Mouse (Mus musculus): ENCODE results near the gene Gm49425. TPM values are rescaled to one million over a fixed set of nuclear protein-coding genes. Genes with fewer than 3 reads are reported as not detected.
"Not testable (repeated sequence)": the region's sequence is repeated elsewhere in the genome, so short reads cannot be mapped to it uniquely, and the experiment has no call there.

Gene Gm49425
- polyA plus RNA-seq (2015; fragmentation: Nextera tagmentation; extraction: Ambion mirVana): not detected in 2 replicates

DNA sequence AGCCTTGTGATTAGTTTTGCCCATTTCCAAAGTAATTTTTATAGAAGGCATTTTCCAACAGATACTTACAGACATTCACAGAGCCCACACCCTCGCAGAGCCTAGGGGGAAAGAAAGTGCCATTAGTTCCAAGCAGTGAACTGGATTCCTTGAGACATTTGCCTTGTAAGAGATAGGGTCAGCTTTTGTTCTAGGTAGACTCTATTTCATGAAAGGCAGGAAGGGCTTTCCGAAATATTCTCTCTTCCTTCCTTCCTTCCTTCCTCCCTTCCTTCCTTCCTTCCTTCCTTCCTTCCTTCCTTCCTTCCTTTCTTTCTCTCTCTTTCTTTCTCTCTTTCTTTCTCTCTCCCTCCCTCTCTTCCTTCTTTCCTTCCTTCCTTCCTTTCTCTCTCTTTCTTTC, at the start of gene Gm49425:
TSS of gene Gm49425 (minus strand) at position 101 of the 400 bp plus-strand sequence.
- DNase-seq (ENCODE audit: low spot score); H3K27me3 ChIP-seq (ENCODE audit: control insufficient read depth, insufficient read depth, low read length); H3K4me1 ChIP-seq (replicated peaks; ENCODE audit: control insufficient read depth, insufficient read depth); H3K4me2 ChIP-seq (replicated peaks; ENCODE audit: low read depth); H3K36me3 ChIP-seq (ENCODE audit: control insufficient read depth, insufficient read depth, low read length); H3K9me3 ChIP-seq (ENCODE audit: control insufficient read depth, low read length); H3K27ac ChIP-seq (replicated peaks); H3K9ac ChIP-seq (ENCODE audit: low read length); H3K4me3 ChIP-seq (ENCODE audit: low read depth, low read length); ATAC-seq (ENCODE audit: low FRiP score, low TSS enrichment): not testable (repeated sequence)
- 71% methylated on average over 2 of the region's 2 CpGs for WGBS

DNA sequence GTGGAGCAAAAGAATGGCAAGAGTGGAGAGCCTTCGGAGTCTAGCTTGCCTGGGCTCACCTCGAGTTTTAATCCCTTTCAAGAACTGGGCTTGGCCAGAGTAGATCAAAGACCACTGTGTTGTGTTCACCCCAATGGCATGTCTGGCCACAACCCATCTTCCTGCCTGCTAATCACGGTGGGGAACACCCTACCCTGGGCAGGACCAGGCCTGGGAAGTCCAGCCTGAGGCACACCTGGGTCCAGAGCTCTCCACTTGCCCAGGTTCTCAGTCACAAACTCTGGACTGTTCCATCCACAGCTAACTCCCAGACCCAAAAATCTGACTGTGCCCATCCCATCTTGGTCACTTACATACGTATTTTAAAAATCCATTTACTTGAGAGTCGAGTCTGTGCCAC, 45.8 kb upstream of the Gm49425 start, which contains the start of gene Krt90:
TSS of gene Krt90 (minus strand) at position 101 of the 400 bp plus-strand sequence.
- Histone ChIP-seq H3K9me3 (ENCODE audit: control insufficient read depth, low read length) (no peaks in the 10 kb centered on the region), H3K27me3 (ENCODE audit: control insufficient read depth, insufficient read depth, low read length) (no peaks in the 10 kb centered on the region), H3K4me2 (replicated peaks; ENCODE audit: low read depth) (no peak within 1 kb of the TSS), H3K27ac (replicated peaks) (no peak within 1 kb of the TSS), H3K9ac (ENCODE audit: low read length) (no peak within 1 kb of the TSS), H3K4me1 (replicated peaks; ENCODE audit: control insufficient read depth, insufficient read depth) (no peaks in the 10 kb centered on the region), H3K4me3 (ENCODE audit: low read depth, low read length) (no peak within 1 kb of the TSS), H3K36me3 (ENCODE audit: control insufficient read depth, insufficient read depth, low read length) (no peaks in the 10 kb centered on the region)
- WGBS: 71% methylated on average over 5 of the region's 5 CpGs
- ATAC-seq (ENCODE audit: low FRiP score, low TSS enrichment) (no peak), DNase-seq (ENCODE audit: low spot score) (no peak)
- TF ChIP-seq EP300 (optimal IDR thresholded peaks at IDR 0.05) (no peak), CTCF (IDR thresholded peaks at IDR 0.05; ENCODE audit: low read depth) (no peak)

DNA sequence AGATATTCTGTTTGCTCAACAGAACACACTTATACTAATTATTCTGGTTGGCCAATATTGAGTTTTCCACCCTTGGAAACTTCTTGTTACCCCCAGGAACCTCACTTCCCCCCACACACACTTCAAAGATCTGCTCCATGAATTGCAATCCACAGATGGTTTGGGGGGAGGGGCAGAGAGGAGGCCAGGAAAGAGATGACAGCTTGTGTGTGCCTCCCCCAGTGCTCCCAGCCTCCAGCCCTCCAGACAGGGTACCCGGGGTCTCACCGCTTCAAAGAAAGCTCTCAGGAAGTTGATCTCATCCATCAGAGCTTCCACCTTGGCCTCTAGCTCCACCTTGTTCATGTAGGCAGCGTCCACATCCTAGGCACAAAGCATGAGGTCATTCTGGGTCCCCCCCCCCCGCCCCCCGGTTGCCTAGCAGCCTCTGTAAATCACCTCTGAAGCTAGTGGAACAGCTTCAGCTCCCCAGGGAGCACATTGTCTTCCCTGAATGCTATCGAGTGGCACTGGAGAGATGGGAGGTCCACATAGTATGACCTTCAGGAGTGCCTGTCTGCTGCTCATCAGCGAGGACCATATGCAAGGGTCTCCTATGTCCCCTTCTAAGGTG, 41.1 kb upstream of the Gm49425 start:
- no peak overlapping the region for H3K4me2 ChIP-seq (replicated peaks; ENCODE audit: low read depth)
- no peak for ATAC-seq (ENCODE audit: low FRiP score, low TSS enrichment)
- no peak overlapping the region for H3K27ac ChIP-seq (replicated peaks)
- H3K9ac ChIP-seq (ENCODE audit: low read length): no peak overlapping the region
- TF ChIP-seq EP300 (optimal IDR thresholded peaks at IDR 0.05) (no peak), CTCF (IDR thresholded peaks at IDR 0.05; ENCODE audit: low read depth) (no peak)
- 13% methylated on average over 7 of the region's 7 CpGs for WGBS
- H3K4me3 ChIP-seq (ENCODE audit: low read depth, low read length): no peak overlapping the region
- no peak for DNase-seq (ENCODE audit: low spot score)
- H3K9me3 ChIP-seq (ENCODE audit: control insufficient read depth, low read length): no peaks in the 10 kb centered on the region
- no peaks in the 10 kb centered on the region for H3K27me3 ChIP-seq (ENCODE audit: control insufficient read depth, insufficient read depth, low read length)
- H3K4me1 ChIP-seq (replicated peaks; ENCODE audit: control insufficient read depth, insufficient read depth): no peaks in the 10 kb centered on the region
- H3K36me3 ChIP-seq (ENCODE audit: control insufficient read depth, insufficient read depth, low read length): no peaks in the 10 kb centered on the region

- H3K4me1 ChIP-seq (replicated peaks; ENCODE audit: control insufficient read depth, insufficient read depth): 0 out of 2 replicates have a peak, but pooled peaks cover 5% of the 10 kb centered on the region
These were observed 36.1 kb upstream of the Gm49425 start for GRCm38 (mm10) chr15:101553169-101553568.

GRCm38 (mm10) chr15:101552188-101552587, 35.1 kb upstream of the Gm49425 start:
- 77% methylated on average over 7 of the region's 8 CpGs for WGBS
- TF ChIP-seq CTCF (IDR thresholded peaks at IDR 0.05; ENCODE audit: low read depth) (no peak), EP300 (optimal IDR thresholded peaks at IDR 0.05) (no peak)
- ATAC-seq (ENCODE audit: low FRiP score, low TSS enrichment) (no peak), DNase-seq (ENCODE audit: low spot score) (no peak)
- Histone ChIP-seq H3K4me2 (replicated peaks; ENCODE audit: low read depth) (no peak overlapping the region), H3K27me3 (ENCODE audit: control insufficient read depth, insufficient read depth, low read length) (no peaks in the 10 kb centered on the region), H3K36me3 (ENCODE audit: control insufficient read depth, insufficient read depth, low read length) (no peaks in the 10 kb centered on the region), H3K27ac (replicated peaks) (no peak overlapping the region), H3K9me3 (ENCODE audit: control insufficient read depth, low read length) (no peaks in the 10 kb centered on the region), H3K4me3 (ENCODE audit: low read depth, low read length) (no peak overlapping the region), H3K9ac (ENCODE audit: low read length) (no peak overlapping the region), H3K4me1 (replicated peaks; ENCODE audit: control insufficient read depth, insufficient read depth) (0 out of 2 replicates have a peak, but pooled peaks cover 5% of the 10 kb centered on the region)

More at GRCm38 (mm10) chr15:101553169-101553568, 36.1 kb upstream of the Gm49425 start:
- no peaks in the 10 kb centered on the region for H3K36me3 ChIP-seq (ENCODE audit: control insufficient read depth, insufficient read depth, low read length)
- no peak overlapping the region for H3K4me3 ChIP-seq (ENCODE audit: low read depth, low read length)
- no peaks in the 10 kb centered on the region for H3K9me3 ChIP-seq (ENCODE audit: control insufficient read depth, low read length)
- no peak overlapping the region for H3K9ac ChIP-seq (ENCODE audit: low read length)
- no peak overlapping the region for H3K4me2 ChIP-seq (replicated peaks; ENCODE audit: low read depth)
- TF ChIP-seq EP300 (optimal IDR thresholded peaks at IDR 0.05) (no peak), CTCF (IDR thresholded peaks at IDR 0.05; ENCODE audit: low read depth) (peak; percentile 37; the same call in 1 of the 2 replicates)
- no peaks in the 10 kb centered on the region for H3K27me3 ChIP-seq (ENCODE audit: control insufficient read depth, insufficient read depth, low read length)
- 0% methylated on average over 11 of the region's 11 CpGs for WGBS
- no peak overlapping the region for H3K27ac ChIP-seq (replicated peaks)
- ATAC-seq (ENCODE audit: low FRiP score, low TSS enrichment) (peak; percentile 57; the same call in 1 of the 2 replicates), DNase-seq (ENCODE audit: low spot score) (peak; percentile 51)

DNA sequence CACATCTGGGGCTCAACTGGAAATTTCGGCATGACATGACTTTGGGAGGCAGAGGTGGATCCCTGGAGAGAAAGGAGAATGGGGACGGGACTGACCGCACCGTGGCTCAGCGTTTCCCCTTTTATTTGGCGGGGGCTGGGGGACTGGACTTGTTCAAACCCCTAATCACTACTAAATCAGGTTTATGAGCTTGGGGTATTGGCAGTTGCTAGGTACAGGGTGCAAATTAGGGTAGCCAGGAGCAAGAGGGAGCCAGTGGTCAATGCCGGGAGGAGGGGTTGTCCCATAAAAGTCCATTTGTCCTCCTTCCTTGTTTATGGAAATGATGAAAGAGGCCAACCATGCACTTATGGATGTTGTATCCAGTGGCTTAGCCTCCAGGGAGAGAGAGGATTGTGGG, 33.5 kb upstream of the Gm49425 start, which contains the start of gene Krt82:
TSS of gene Krt82 (minus strand) at position 101 of the 400 bp plus-strand sequence.
- no peak within 1 kb of the TSS for H3K27ac ChIP-seq (replicated peaks)
- H3K36me3 ChIP-seq (ENCODE audit: control insufficient read depth, insufficient read depth, low read length): no peaks in the 10 kb centered on the region
- ATAC-seq (ENCODE audit: low FRiP score, low TSS enrichment): no peak
- H3K4me1 ChIP-seq (replicated peaks; ENCODE audit: control insufficient read depth, insufficient read depth): 0 out of 2 replicates have a peak, but pooled peaks cover 5% of the 10 kb centered on the region
- no peak within 1 kb of the TSS for H3K9ac ChIP-seq (ENCODE audit: low read length)
- no peaks in the 10 kb centered on the region for H3K27me3 ChIP-seq (ENCODE audit: control insufficient read depth, insufficient read depth, low read length)
- H3K4me3 ChIP-seq (ENCODE audit: low read depth, low read length): no peak within 1 kb of the TSS
- TF ChIP-seq CTCF (IDR thresholded peaks at IDR 0.05; ENCODE audit: low read depth) (no peak), EP300 (optimal IDR thresholded peaks at IDR 0.05) (no peak)
- no peaks in the 10 kb centered on the region for H3K9me3 ChIP-seq (ENCODE audit: control insufficient read depth, low read length)
- WGBS: 82% methylated on average over 7 of the region's 7 CpGs
- no peak within 1 kb of the TSS for H3K4me2 ChIP-seq (replicated peaks; ENCODE audit: low read depth)
- DNase-seq (ENCODE audit: low spot score): no peak
